Mouse (Mus musculus): ENCODE results near the gene Gfap. TPM values are rescaled to one million over a fixed set of nuclear protein-coding genes. Genes with fewer than 3 reads are reported as not detected.

The Gfap gene
- under 1 TPM; 0.05 to 0.38 TPM for polyA plus RNA-seq (2012; fragmentation: generic; extraction: Trizol)

GRCm38 (mm10) chr11:102900763-102901162 is at the start of gene Gfap:
Gfap (minus strand) TSS chr11:102900912.

GRCm38 (mm10) chr11:102946265-102946991 is 45.7 kb upstream of the Gfap start, which contains the start of gene C1ql1:
C1ql1 (minus strand) TSS chr11:102946688.

GRCm38 (mm10) chr11:102924557-102925350 is 24.0 kb upstream of the Gfap start, which contains the start of gene Kif18b:
Kif18b (minus strand) TSS chr11:102925124.

GRCm38 (mm10) chr11:102884616-102885219 is 16.0 kb downstream of the Gfap start, which contains the start of gene Fam187a:
Fam187a (plus strand) TSS chr11:102885169.

GRCm38 (mm10) chr11:102880585-102881313 is 20.0 kb downstream of the Gfap start, which contains the start of the genes Eftud2 and Ccdc103:
Eftud2 (minus strand) TSS chr11:102880985.
Ccdc103 (plus strand) TSS chr11:102881204.

Other genes starting within 250 kb of the Gfap start
- under 1 TPM in 1 of 2 experiments, not detected in 1; 0.02 TPM for gene Meioc, start 237.2 kb downstream of the Gfap start, polyA plus RNA-seq (2012; fragmentation: generic; extraction: Trizol)
- 10 to 100 TPM in 1 of 2 experiments, 1 to 10 TPM in 1; 5.4 to 15.4 TPM for gene Ccdc43, start 203.1 kb downstream of the Gfap start, polyA plus RNA-seq (2012; fragmentation: generic; extraction: Trizol)
- 1 to 10 TPM in 1 of 2 experiments, under 1 TPM in 1; 0.67 to 5.0 TPM for gene Adam11, start 139.5 kb downstream of the Gfap start, polyA plus RNA-seq (2012; fragmentation: generic; extraction: Trizol)
- gene Gjc1, start 81.2 kb downstream of the Gfap start, polyA plus RNA-seq (2012; fragmentation: generic; extraction: Trizol), result 10 to 100 TPM in 1 of 2 experiments, 1 to 10 TPM in 1; 5.0 to 31.8 TPM
- not detected for gene Higd1b, start 65.1 kb downstream of the Gfap start, polyA plus RNA-seq (2012; fragmentation: generic; extraction: Trizol)
- gene Eftud2, start 19.9 kb downstream of the Gfap start, polyA plus RNA-seq (2012; fragmentation: generic; extraction: Trizol), result 100 to 1,000 TPM; 148 to 318 TPM
- gene Ccdc103, start 19.7 kb downstream of the Gfap start, polyA plus RNA-seq (2012; fragmentation: generic; extraction: Trizol), result 1 to 10 TPM; 1.9 to 3.8 TPM
- gene Fam187a, start 15.7 kb downstream of the Gfap start, polyA plus RNA-seq (2012; fragmentation: generic; extraction: Trizol), result under 1 TPM; 0.02 to 0.04 TPM
- 10 to 100 TPM; 23.2 to 40.7 TPM for gene Kif18b, start 24.2 kb upstream of the Gfap start, polyA plus RNA-seq (2012; fragmentation: generic; extraction: Trizol)
- not detected for gene C1ql1, start 45.8 kb upstream of the Gfap start, polyA plus RNA-seq (2012; fragmentation: generic; extraction: Trizol)
- gene Nmt1, start 127.3 kb upstream of the Gfap start, polyA plus RNA-seq (2012; fragmentation: generic; extraction: Trizol), result 10 to 100 TPM; 70.6 to 88.9 TPM
- 100 to 1,000 TPM; 148 to 200 TPM for gene Dcakd, start 127.4 kb upstream of the Gfap start, polyA plus RNA-seq (2012; fragmentation: generic; extraction: Trizol)
- 10 to 100 TPM; 20.9 to 60.1 TPM for gene Plcd3, start 200.7 kb upstream of the Gfap start, polyA plus RNA-seq (2012; fragmentation: generic; extraction: Trizol)
- gene Acbd4, start 200.8 kb upstream of the Gfap start, polyA plus RNA-seq (2012; fragmentation: generic; extraction: Trizol), result 10 to 100 TPM; 39.7 to 76.4 TPM
- gene Hexim1, start 215.3 kb upstream of the Gfap start, polyA plus RNA-seq (2012; fragmentation: generic; extraction: Trizol), result 10 to 100 TPM in 1 of 2 experiments, 1 to 10 TPM in 1; 9.2 to 53.2 TPM
- gene Hexim2, start 231.5 kb upstream of the Gfap start, polyA plus RNA-seq (2012; fragmentation: generic; extraction: Trizol), result 10 to 100 TPM in 1 of 2 experiments, 1 to 10 TPM in 1; 4.9 to 26.4 TPM

Data from C3H10T1/2 (cell line).